Mouse (Mus musculus) G1E (cell line): ENCODE results near the gene Plcb1.

Source experiments
- CTCF ChIP-seq: IDR thresholded peaks from 2 replicates; pipeline ENCODE4 v1.5.1; 2012; ENCODE audit warnings: low read depth, low read length, inconsistent platforms, mixed read lengths
- GATA1 ChIP-seq: IDR thresholded peaks from 2 replicates; pipeline ENCODE4 v1.6.1; 2012; ENCODE audit warnings: borderline replicate concordance, low read length, inconsistent platforms, mixed read lengths
- GATA2 ChIP-seq: IDR thresholded peaks from 2 replicates; pipeline ENCODE4 v1.6.1; 2012; ENCODE audit warnings: low read depth, low read length, inconsistent platforms, borderline replicate concordance
- POLR2AphosphoS5 ChIP-seq: IDR thresholded peaks from 2 replicates; pipeline ENCODE4 v1.6.1; 2012; ENCODE audit warnings: low read depth, low read length, inconsistent platforms; ENCODE audit not compliant: insufficient replicate concordance
- TAL1 ChIP-seq: conservative IDR thresholded peaks from 2 replicates; pipeline ENCODE4 v1.6.1; 2012; ENCODE audit warnings: low read depth, low read length, inconsistent platforms, mixed read lengths

DNA sequence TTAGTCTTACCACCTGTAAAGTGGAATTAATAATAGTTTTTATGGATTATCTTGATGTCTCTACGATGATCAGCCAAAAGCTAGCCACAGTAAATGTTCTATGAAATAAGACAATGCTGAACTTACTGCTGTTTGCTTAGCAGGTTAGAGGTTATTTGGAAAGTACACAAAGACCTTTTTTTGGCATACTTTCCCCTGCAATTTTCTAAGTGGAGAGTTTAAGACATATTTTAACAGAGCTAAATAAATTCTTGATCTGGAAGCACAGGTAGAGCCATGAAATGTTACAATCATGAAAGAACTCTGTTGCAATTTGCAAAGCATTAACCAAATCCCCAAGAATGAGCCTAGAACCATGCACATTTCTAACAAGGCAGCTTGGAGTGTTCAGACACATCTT is 140.4 kb downstream of the Plcb1 start:
- TF ChIP-seq CTCF (no peak), POLR2AphosphoS5 (no peak), TAL1 (no peak), GATA2 (no peak), GATA1 (no peak)
